Mouse (Mus musculus) liver, embryonic 14.5 days (tissue): ENCODE results near the gene Renbp.

ENCODE experiments used
- CTCF ChIP-seq: IDR thresholded peaks from 2 replicates; pipeline ENCODE4 v1.5.1; 2016; ENCODE audit warnings: antibody characterized with exemption, low read depth, control low read depth
- EP300 ChIP-seq: IDR thresholded peaks from 2 replicates; pipeline ENCODE4 v1.6.1; 2016; ENCODE audit warnings: antibody characterized with exemption, low read depth

DNA sequence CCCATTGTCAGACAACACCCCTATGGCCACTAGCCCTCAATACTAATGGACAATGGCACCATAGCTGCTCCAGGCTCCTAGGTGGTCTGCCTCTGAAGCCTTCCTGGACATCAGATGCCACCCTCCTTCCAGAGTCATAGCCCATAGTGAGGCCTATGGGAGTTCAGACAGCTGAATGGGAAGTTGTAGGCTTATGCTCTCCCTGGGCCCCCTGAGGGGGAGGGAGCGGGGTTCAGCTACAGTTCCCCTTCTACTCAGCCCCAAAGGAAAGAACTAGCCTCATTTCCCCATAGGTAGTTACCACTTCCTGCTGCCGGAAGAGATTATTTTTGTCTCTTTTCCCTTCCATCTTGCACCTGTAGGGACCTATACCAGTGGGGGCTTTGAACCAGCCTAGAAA, 19.1 kb downstream of the Renbp start:
- TF ChIP-seq CTCF = no peak
- TF ChIP-seq EP300 = no peak
